Mouse (Mus musculus): ENCODE data around the gene Sox1. TPM values are rescaled to one million over a fixed set of nuclear protein-coding genes. Genes with fewer than 3 reads are reported as not detected.

Sox1 gene
- polyA plus RNA-seq, 2 experiments from 2014 or later = not detected

DNA sequence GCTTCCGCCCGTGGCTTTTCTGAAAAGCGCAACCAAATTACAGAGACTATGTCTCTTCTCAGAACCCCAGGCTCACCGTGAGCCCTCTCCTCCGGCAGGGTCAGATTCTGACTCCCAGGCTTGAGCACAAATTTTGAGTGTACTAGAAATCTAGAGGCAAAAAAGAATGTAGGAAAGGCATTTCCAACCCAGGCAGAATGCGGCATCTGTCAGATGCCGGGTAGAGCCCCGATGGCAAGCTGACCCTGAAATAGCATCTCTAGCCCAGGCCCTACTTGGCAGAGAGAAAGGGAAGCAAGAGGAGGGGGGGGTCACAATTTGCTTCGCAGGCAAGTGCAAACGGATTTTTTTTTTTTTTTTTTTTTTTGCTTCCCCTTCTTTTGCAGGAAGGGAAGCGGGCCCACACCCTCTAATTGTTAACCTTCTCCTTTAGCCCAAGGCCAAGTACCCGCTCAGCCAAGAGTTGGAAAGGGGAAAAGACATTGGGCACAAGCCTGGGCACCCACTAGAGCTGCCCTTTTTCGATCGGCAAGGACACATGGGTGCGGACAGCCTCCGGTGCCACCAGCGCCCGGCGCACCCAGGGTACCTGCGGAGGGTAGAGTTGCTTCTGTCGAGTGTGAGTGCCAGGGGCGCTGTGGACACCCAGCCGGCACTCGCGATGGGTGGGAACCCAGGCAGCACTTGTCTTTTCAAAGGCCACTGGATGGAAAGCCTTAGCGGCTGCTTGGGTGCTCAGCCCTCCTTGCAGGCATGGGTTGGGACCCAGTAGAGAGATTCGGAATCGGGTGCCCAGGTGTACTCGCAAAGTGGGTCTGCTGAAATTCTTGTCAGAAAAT is 5.1 kb upstream of the Sox1 start:
- ATAC-seq = no peak

GRCm38 (mm10) chr8:12390640-12391365 is 4.3 kb upstream of the Sox1 start:
- no peak for ATAC-seq

- no peak for ATAC-seq
These were observed 3.5 kb upstream of the Sox1 start for GRCm38 (mm10) chr8:12391366-12392250.

DNA sequence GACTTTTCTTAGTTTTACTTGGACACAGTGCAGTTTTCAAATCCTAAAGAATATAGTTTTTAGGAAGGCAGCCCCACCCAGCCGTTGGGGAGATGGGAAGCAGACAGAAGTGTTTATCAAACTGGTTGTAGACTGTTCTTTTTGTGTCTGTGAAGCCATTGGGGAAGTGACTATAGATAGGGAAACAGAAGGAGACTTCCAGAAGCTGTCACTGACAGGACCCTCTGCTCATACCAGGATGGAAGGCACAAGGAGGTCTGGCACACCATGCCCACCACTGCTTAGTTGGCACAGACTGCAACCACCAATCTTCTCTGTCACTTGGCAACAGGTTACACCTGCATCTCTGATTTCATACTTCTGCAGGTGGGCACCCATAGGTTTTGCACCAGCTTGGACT is 2.3 kb upstream of the Sox1 start:
- ATAC-seq = no peak

- no peak for ATAC-seq
These were observed 602 bp upstream of the Sox1 start for GRCm38 (mm10) chr8:12394385-12395000.

GRCm38 (mm10) chr8:12396501-12397345 is 1.6 kb downstream of the Sox1 start:
- no peak for ATAC-seq

- no peak for ATAC-seq
These were observed 2.3 kb downstream of the Sox1 start for GRCm38 (mm10) chr8:12397346-12397925.

DNA sequence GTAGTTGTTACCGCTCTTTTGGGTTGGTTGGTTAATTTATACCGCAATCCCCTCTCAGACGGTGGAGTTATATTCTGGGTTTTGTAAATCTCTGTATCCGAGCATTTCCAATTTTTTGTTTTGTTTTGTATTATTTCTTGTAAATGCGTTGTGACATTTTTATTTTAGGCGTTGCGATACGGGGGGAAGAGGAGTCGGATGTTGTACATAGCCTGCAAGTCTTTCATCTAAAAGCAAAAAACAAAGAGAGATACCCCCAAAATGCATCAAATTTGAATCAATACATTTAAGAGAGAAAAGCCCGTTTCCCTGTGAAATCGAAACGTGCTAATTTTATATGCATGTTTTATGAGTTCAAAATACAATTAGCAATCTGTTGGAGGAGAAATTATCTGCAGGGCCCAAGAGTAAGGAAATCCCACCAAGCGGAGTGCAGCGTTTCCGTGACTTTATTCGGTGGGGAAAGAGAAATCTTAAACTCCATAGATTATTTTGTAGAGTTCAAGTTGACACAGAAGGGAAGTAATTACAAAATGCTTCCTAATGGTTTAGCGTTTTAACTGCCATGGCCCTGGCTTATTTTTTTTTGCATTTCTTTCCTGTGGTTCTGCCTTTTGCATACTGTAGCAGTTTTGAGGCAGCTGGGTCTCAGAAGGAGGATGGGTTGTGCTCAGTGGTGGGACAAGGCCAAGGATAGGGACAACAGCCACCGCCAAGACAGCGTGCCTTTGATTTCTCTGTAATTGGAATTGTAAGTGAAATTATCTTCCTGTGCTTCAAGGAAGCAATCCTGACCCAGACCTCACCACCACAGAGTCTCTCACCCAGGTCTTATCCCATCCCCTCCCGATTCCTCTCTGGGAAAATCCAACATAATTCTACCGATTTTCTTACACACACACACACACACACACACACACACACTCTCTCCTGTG is 3.2 kb downstream of the Sox1 start:
- no peak for ATAC-seq

- ATAC-seq = no peak
These were observed 4.5 kb downstream of the Sox1 start for GRCm38 (mm10) chr8:12399421-12400205.

DNA sequence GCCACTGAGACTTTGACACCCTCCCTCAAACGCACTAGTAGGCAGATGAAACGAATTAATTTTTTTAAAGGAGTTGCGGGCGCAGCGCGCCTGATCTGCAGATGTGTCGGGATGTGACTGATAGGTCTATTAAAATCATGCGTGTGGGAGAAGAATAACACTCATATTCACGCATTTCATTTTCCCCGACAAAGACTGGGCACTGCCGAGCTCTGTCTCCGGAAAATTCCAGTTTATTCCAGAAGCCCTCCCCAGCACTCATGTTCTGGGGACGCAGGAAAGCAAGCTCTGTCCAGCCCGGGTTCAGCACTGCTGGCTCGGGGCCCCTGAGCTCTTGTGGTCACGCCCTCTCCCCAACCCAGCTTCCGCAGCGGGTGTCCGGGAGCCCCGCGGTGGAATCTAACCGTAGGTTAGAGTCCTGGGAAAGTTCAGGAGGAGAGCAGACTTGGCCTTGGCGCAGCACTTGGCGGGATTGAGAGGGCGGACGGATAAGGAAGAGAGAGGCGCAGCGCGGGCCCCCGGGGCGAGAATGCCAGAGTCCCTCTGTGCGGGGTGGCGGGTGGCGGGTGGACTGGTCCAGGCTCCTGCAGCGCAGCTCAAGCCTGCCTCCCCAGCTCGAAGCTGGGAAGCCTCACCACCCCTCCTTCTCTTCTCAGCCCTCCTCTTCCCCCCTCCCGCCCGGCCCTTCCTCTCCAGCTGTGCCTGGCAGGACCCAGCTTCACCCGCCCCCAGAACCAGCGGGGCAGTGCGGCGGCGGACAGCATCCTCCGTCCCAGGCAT is 5.7 kb downstream of the Sox1 start:
- ATAC-seq = no peak

GRCm38 (mm10) chr8:12401391-12402270 is 6.5 kb downstream of the Sox1 start:
- ATAC-seq = no peak

DNA sequence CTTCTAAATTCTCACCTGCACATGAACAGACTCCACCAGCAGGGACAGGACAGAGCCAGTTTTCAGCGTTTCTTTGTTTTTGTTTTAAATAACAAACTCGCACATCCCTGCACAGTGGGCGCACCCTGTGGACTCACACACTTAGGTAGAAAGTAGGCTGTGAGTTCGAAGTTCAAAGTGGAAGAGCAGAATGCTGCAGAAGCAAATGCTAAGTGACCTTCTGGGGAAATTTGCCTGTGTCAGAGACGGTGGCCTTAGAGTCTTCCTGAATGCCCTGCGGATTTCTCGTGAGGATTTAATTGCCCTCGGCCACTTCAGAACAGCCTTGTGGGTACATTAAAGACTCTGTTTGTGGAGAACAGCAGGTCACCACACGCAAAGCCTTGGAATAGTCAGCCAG is 7.6 kb downstream of the Sox1 start:
- no peak for ATAC-seq

DNA sequence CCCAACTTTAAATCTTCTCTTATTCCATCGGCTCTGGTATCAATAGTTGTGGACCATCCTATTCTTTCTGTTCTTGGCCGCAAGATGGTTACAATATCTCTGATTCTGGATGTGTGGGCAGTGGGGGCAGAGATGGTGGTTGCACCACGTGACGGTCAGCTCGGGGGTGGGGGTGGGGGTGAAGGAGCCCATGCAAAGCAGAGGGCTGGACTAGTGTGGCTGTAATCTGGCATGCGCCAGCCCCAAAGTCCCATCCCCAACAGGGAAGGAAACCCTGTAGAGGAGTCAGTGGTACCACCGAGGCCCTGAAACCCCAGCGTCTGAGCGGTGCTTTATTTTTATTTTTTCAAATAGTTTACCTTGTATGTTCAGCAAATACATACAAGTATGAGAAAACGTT is 12.9 kb downstream of the Sox1 start:
- ATAC-seq = no peak

GRCm38 (mm10) chr8:12409976-12410375 is 14.9 kb downstream of the Sox1 start:
- no peak for ATAC-seq

DNA sequence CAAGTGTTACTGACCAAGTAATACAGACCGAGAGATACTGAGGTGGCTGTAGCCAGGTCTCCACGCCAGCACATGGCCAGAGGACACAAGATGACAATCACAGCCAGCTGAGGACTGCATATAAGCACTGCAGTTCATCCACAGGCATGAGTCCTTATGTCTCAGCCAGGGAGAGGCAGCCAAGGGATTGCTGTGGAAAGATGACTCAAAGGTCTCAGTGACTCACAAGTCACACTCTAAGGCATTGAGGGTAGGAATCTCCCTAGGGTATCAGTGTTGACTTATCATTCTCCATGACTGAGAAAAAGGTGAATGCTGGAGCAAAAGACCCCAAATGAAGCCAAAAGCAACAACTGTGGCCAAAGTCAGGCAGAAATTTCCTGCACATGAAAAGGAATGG is 22.0 kb downstream of the Sox1 start:
- no peak for ATAC-seq

DNA sequence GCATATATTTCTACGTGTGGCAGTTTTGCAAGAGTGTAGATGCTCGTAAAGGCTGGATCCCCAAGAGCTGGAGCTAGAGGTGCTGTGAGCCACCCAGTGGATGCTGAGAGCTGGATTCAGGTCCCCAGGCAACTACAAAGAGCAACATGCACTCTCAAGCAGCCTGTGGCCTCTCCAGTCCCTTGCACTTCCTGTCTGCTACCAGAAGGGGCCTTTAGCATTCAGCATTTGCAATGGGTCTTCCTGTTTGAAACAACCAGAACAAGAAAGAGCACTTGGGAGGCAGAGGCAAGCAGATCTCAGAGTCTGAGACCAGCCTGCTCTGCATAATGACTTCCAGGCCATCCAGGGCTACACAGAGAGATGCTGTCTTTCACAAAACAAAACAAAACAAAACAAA is 25.4 kb downstream of the Sox1 start:
- no peak for ATAC-seq

- no peak for ATAC-seq
These were observed 30.8 kb downstream of the Sox1 start for GRCm38 (mm10) chr8:12425906-12426305.
